Mouse (Mus musculus) gastrocnemius, postnatal 36 days (tissue): ENCODE measurements around the gene Eml1. TPM values are rescaled to one million over a fixed set of nuclear protein-coding genes. Genes with fewer than 3 reads are reported as not detected.

Source experiments
- total RNA-seq, 2 experiments: library from RNA; stranded (reverse); gene quantifications; 2 replicates each; pipeline ENCODE4 v1.2.3; 2021

Eml1 gene
- total RNA-seq, 2 experiments from 2014 or later: 98.2 to 103 TPM

Other genes starting within 250 kb of the Eml1 start
- gene Setd3, start 191.6 kb upstream of the Eml1 start, total RNA-seq: 10 to 100 TPM; 84.0 to 90.2 TPM
- 10 to 100 TPM; 88.0 to 91.8 TPM for gene Ccnk, start 191.4 kb upstream of the Eml1 start, total RNA-seq
- gene Ccdc85c, start 95.5 kb upstream of the Eml1 start, total RNA-seq: 10 to 100 TPM; 24.0 to 26.5 TPM
- 1 to 10 TPM in 1 of 2 experiments, under 1 TPM in 1; 0.74 to 1.3 TPM for gene Hhipl1, start 64.7 kb upstream of the Eml1 start, total RNA-seq
- under 1 TPM in 1 of 2 experiments, not detected in 1; 0.26 TPM for gene Cyp46a1, start 36.6 kb upstream of the Eml1 start, total RNA-seq
- gene Evl, start 183.8 kb downstream of the Eml1 start, total RNA-seq: 10 to 100 TPM; 11.5 to 16.7 TPM